Mouse (Mus musculus) C2C12 (cell line): Measurements from ENCODE around the gene Ptpn14. TPM values are rescaled to one million over a fixed set of nuclear protein-coding genes. Genes with fewer than 3 reads are reported as not detected.

Experiments used
- H3K27me3 ChIP-seq: one replicate; pipeline ENCODE4 v1.6.1; 2011; ENCODE audit not compliant: control insufficient read depth, insufficient read depth, insufficient read length
- H3K36me3 ChIP-seq: one replicate; pipeline ENCODE4 v1.6.1; 2011; ENCODE audit not compliant: control insufficient read depth, insufficient read depth
- H3K4me3 ChIP-seq: one replicate; pipeline ENCODE4 v1.5.1; 2011; ENCODE audit warnings: mild to moderate bottlenecking, control low read depth; ENCODE audit not compliant: poor library complexity, insufficient read depth, severe bottlenecking
- H3K79me2 ChIP-seq: one replicate; pipeline ENCODE4 v1.6.1; 2011; ENCODE audit not compliant: control insufficient read depth, insufficient read depth
- H3K79me3 ChIP-seq: one replicate; pipeline ENCODE4 v1.6.1; 2011; ENCODE audit warnings: low read depth, control low read depth
- H3ac ChIP-seq: one replicate; pipeline ENCODE3; 2011; ENCODE audit warnings: low read depth; ENCODE audit not compliant: control insufficient read depth, insufficient read length
- CEBPB ChIP-seq: IDR thresholded peaks from one replicate; pipeline ENCODE4 v1.6.1; 2011; ENCODE audit warnings: low read depth, mild to moderate bottlenecking, control low read depth, moderate library complexity
- CTCF ChIP-seq: IDR thresholded peaks from one replicate; pipeline ENCODE4 v1.5.1; 2011; ENCODE audit not compliant: control insufficient read depth, insufficient read depth, insufficient read length
- FOSL1 ChIP-seq: IDR thresholded peaks from one replicate; pipeline ENCODE4 v1.8.0; 2011; ENCODE audit warnings: mild to moderate bottlenecking, low read length; ENCODE audit not compliant: poor library complexity, insufficient read depth, severe bottlenecking
- MAX ChIP-seq: IDR thresholded peaks from one replicate; pipeline ENCODE4 v1.6.1; 2011; ENCODE audit warnings: mild to moderate bottlenecking, control low read depth
- MYOD1 ChIP-seq: IDR thresholded peaks from one replicate; pipeline ENCODE4 v1.6.1; 2011; ENCODE audit warnings: low read depth; ENCODE audit not compliant: control insufficient read depth, insufficient read length
- MYOG ChIP-seq: IDR thresholded peaks from one replicate; pipeline ENCODE4 v1.6.1; 2011; ENCODE audit not compliant: control insufficient read depth, insufficient read length; ENCODE audit errors: extremely low read depth
- USF1 ChIP-seq: IDR thresholded peaks from one replicate; pipeline ENCODE4 v1.6.1; 2011; ENCODE audit warnings: low read depth, mild to moderate bottlenecking, control low read depth, moderate library complexity
- polyA plus RNA-seq: library from polyadenylated mRNA; unstranded; fragments of >200 nt; fragmentation: generic; extraction: Trizol; gene quantifications from one replicate; pipeline ENCODE4 v1.2.1, GENCODE M21; 2012; ENCODE audit warnings: missing spikeins

The Ptpn14 gene
- polyA plus RNA-seq, 1 experiment = 23.4 TPM

DNA sequence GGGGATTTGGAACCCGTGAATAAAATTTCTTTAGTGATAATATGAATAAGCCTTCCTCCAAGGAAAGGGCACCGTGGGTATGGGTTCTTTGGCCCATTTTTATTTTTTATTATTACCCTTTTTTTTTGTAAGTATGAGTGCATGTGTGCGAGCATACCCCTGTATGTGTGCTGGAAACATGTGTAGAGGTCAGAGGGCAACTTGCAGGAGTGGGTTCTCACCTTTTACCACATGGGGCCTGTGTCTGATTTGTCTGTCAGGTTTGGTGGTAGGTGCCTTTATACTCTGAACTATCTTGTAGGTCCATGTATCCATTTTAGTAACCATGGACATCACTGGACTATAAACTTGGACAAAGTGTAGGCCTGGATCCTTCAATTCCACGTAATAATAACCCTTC, 195.1 kb downstream of the Ptpn14 start:
- Histone ChIP-seq H3ac (no peak overlapping the region), H3K4me3 (no peak overlapping the region), H3K27me3 (no peaks in the 10 kb centered on the region), H3K79me3 (peaks cover 36% of the 10 kb centered on the region), H3K36me3 (no peaks in the 10 kb centered on the region), H3K79me2 (peaks cover 40% of the 10 kb centered on the region)
- no peak for TF ChIP-seq FOSL1
- TF ChIP-seq MYOG = no peak
- no peak for TF ChIP-seq MYOD1
- no peak for TF ChIP-seq CTCF

DNA sequence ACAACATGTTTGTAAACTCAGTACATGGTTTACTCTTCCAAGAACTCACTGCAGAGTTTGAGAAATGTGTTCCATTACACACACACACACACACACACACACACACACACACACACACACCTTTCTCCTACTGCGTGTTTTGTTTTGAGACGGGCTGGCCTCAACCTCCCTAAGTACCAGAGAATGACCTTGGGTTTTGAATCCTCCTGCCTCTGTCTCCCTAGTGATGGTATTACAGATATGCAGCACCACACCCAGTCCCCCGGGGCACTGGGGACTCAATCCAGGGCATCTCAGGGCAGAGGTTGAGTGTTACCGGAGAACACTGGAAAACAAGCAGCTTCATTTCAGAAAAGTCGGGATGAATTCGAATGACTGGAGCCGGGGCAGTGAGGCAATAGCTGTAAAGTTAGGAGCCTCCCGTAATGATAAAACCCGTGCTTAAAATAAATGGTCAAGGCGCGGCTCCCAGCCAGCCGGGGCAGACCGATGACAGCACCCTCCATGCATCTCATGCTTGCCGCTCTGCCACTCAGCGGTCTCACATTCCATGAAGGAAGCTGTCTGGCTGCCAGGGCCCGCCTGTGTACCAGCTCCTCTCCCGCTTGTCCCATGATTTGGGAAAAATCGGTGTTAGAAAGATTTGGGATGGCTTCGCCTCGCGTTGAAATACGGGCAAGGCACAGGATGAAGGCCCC, 196.0 kb downstream of the Ptpn14 start:
- H3ac ChIP-seq = peak overlapping the region; percentile 37
- TF ChIP-seq CEBPB (peak; percentile 38), FOSL1 (no peak), CTCF (no peak)
- H3K4me3 ChIP-seq = no peak overlapping the region
- H3K27me3 ChIP-seq = no peaks in the 10 kb centered on the region
- H3K79me3 ChIP-seq = peaks cover 29% of the 10 kb centered on the region
- H3K79me2 ChIP-seq = peaks cover 31% of the 10 kb centered on the region
- no peaks in the 10 kb centered on the region for H3K36me3 ChIP-seq

GRCm38 (mm10) chr1:189926279-189926678, 198.2 kb downstream of the Ptpn14 start:
- H3K36me3 ChIP-seq = no peaks in the 10 kb centered on the region
- H3K79me2 ChIP-seq = peaks cover 9% of the 10 kb centered on the region
- no peaks in the 10 kb centered on the region for H3K27me3 ChIP-seq
- peaks cover 7% of the 10 kb centered on the region for H3K79me3 ChIP-seq
- no peak for TF ChIP-seq MAX
- TF ChIP-seq CTCF = no peak
- no peak for TF ChIP-seq FOSL1
- TF ChIP-seq MYOG = no peak
- no peak for TF ChIP-seq USF1
- TF ChIP-seq MYOD1 = no peak
- no peak for TF ChIP-seq CEBPB
- no peak overlapping the region for H3K4me3 ChIP-seq
- H3ac ChIP-seq = no peak overlapping the region

Other genes starting within 250 kb of the Ptpn14 start
- gene Cenpf, start 40.2 kb upstream of the Ptpn14 start, polyA plus RNA-seq = 5.4 TPM
- 91.0 TPM for gene Smyd2, start 194.1 kb downstream of the Ptpn14 start, polyA plus RNA-seq